Mouse (Mus musculus) E14TG2a.4 (cell line): ENCODE results near the gene Sub1.

Experiments used
- CTCF ChIP-seq: conservative IDR thresholded peaks from 2 replicates; pipeline ENCODE4 v1.5.1; 2014; ENCODE audit warnings: low read length
- POU5F1 ChIP-seq: IDR thresholded peaks from 2 replicates; pipeline ENCODE4 v1.6.1; 2014; ENCODE audit warnings: low read length, borderline replicate concordance

DNA sequence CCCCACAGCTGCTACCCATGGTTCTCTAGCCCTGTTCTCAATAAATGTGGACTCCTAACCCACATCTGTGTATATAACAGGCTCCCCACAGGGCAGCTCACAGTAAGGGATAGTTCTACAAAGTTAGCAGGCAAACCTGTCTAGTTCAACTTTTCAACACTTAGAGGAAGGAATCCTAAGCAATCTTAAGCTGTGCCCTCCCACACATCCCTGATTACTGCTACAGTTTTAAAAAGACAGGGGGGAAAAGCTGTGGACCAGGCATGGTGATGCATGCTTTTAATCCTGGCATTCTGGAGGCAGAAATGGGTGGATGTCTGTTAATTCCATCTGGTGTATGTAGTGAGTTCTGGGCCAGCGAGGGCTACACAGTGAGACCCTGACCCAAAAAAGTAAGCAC is 19.7 kb downstream of the Sub1 start:
- TF ChIP-seq CTCF = no peak
- TF ChIP-seq POU5F1 = no peak
